Mouse (Mus musculus) intestine, embryonic 16.5 days (tissue): ENCODE measurements around the gene Selenoh. TPM values are rescaled to one million over a fixed set of nuclear protein-coding genes. Genes with fewer than 3 reads are reported as not detected.
A peak's percentile ranks its signal among the peaks of the same experiment; 100 is the strongest.

Experiments
- ATAC-seq: fragments of 200-750 bp; cut with Nextera tagmentation; 2 replicates; pipeline ENCODE4 v1.8.0; 2017; ENCODE audit warnings: moderate TSS enrichment, moderate library complexity
- H3K27ac ChIP-seq: fragments of 300-500 bp; sonication (generic); 2 replicates; pipeline ENCODE4 v1.5.1; 2014; ENCODE audit warnings: mild to moderate bottlenecking, low read length
- H3K27me3 ChIP-seq: fragments of 300-500 bp; sonication (generic); replicated peaks from 2 replicates; pipeline ENCODE4 v1.6.1; 2014; ENCODE audit warnings: low read length, control low read depth, mixed read lengths; ENCODE audit not compliant: control insufficient read depth, insufficient read depth
- H3K36me3 ChIP-seq: fragments of 300-500 bp; sonication (generic); 2 replicates; pipeline ENCODE4 v1.6.1; 2014; ENCODE audit warnings: low read length, control low read depth; ENCODE audit not compliant: control insufficient read depth, insufficient read depth
- H3K4me1 ChIP-seq: fragments of 300-500 bp; sonication (generic); 2 replicates; pipeline ENCODE4 v1.6.1; 2014; ENCODE audit warnings: low read length, control low read depth, mixed read lengths; ENCODE audit not compliant: control insufficient read depth, insufficient read depth
- H3K4me2 ChIP-seq: fragments of 300-500 bp; sonication (generic); 2 replicates; pipeline ENCODE4 v1.6.1; 2014; ENCODE audit warnings: low read depth, low read length, control low read depth
- H3K4me3 ChIP-seq: fragments of 300-500 bp; sonication (generic); 2 replicates; pipeline ENCODE4 v1.5.1; 2014; ENCODE audit warnings: mild to moderate bottlenecking, low read length
- H3K9ac ChIP-seq: fragments of 300-500 bp; sonication (generic); 2 replicates; pipeline ENCODE4 v1.6.1; 2014; ENCODE audit warnings: low read depth, low read length
- H3K9me3 ChIP-seq: fragments of 300-500 bp; sonication (generic); 2 replicates; pipeline ENCODE4 v1.6.1; 2016; ENCODE audit warnings: low read length, control low read depth; ENCODE audit not compliant: control insufficient read depth
- WGBS: fragments of 180-500 bp; shearing (Covaris S2); extraction: QIAGEN DNeasy Blood & Tissue Kit; methylation state at CpG from one replicate; pipeline ENCODE4 v1.1.7; 2014; 5-methylcytosine and 5-hydroxymethylcytosine counted together
- polyA plus RNA-seq: library from polyadenylated mRNA; unstranded; fragments of >200 nt; fragmentation: Nextera tagmentation; extraction: Ambion mirVana; gene quantifications from 2 replicates; pipeline ENCODE4 v1.2.1, GENCODE M21; 2015

Gene Selenoh
- polyA plus RNA-seq, 1 experiment from 2014 or later: 206 TPM

GRCm38 (mm10) chr2:84623428-84624119 lies 47.0 kb downstream of the Selenoh start:
- Histone ChIP-seq H3K36me3 (peaks cover 7% of the 10 kb centered on the region; the same call in 1 of the 2 replicates), H3K27ac (peak overlapping the region; percentile 38; the same call in 1 of the 2 replicates), H3K9me3 (no peaks in the 10 kb centered on the region)

GRCm38 (mm10) chr2:84622668-84623067 lies 47.9 kb downstream of the Selenoh start:
- Histone ChIP-seq H3K4me3 (no peak overlapping the region), H3K36me3 (peaks cover 7% of the 10 kb centered on the region; the same call in 1 of the 2 replicates), H3K9me3 (no peaks in the 10 kb centered on the region), H3K4me2 (no peak overlapping the region), H3K4me1 (peaks cover 42% of the 10 kb centered on the region), H3K9ac (no peak overlapping the region), H3K27me3 (no peaks in the 10 kb centered on the region), H3K27ac (peak overlapping the region; percentile 55)
- WGBS: 72% methylated on average over 2 of the region's 2 CpGs
- no peak for ATAC-seq

More at GRCm38 (mm10) chr2:84623428-84624119, 47.0 kb downstream of the Selenoh start:
- Histone ChIP-seq H3K27me3 (no peaks in the 10 kb centered on the region), H3K9ac (no peak overlapping the region), H3K4me3 (no peak overlapping the region), H3K4me2 (no peak overlapping the region), H3K4me1 (peaks cover 43% of the 10 kb centered on the region)
- WGBS: 84% methylated on average over 3 of the region's 3 CpGs
- ATAC-seq: no peak

GRCm38 (mm10) chr2:84619646-84620340 lies 50.8 kb downstream of the Selenoh start:
- Histone ChIP-seq H3K9me3 (no peaks in the 10 kb centered on the region), H3K36me3 (peaks cover 11% of the 10 kb centered on the region), H3K4me2 (no peak overlapping the region), H3K27me3 (no peaks in the 10 kb centered on the region), H3K27ac (peak overlapping the region; percentile 36), H3K4me3 (no peak overlapping the region), H3K4me1 (peaks cover 31% of the 10 kb centered on the region), H3K9ac (no peak overlapping the region)
- WGBS: 93% methylated on average over 21 of the region's 21 CpGs
- no peak for ATAC-seq

Other genes with a start within 250 kb of the Selenoh start
- 22.7 and 22.9 TPM in 2 replicates for gene Calcrl, start 245.4 kb downstream of the Selenoh start, polyA plus RNA-seq
- 36.5 and 39.3 TPM in 2 replicates for gene Tfpi, start 194.0 kb downstream of the Selenoh start, polyA plus RNA-seq
- 57.2 and 64.1 TPM in 2 replicates for gene Ctnnd1, start 20.0 kb downstream of the Selenoh start, polyA plus RNA-seq
- 0.07 and 0.12 TPM in 2 replicates for gene Btbd18, start 11.7 kb downstream of the Selenoh start, polyA plus RNA-seq
- not detected in 2 replicates for gene Gm28635, start 7.3 kb upstream of the Selenoh start, polyA plus RNA-seq
- gene Med19, start 7.6 kb upstream of the Selenoh start, polyA plus RNA-seq: 29.0 and 31.6 TPM in 2 replicates
- gene Tmx2, start 8.4 kb upstream of the Selenoh start, polyA plus RNA-seq: 151 and 163 TPM in 2 replicates
- gene Zdhhc5, start 44.4 kb upstream of the Selenoh start, polyA plus RNA-seq: 18.3 and 23.4 TPM in 2 replicates
- 28.3 and 28.4 TPM in 2 replicates for gene Clp1, start 56.6 kb upstream of the Selenoh start, polyA plus RNA-seq
- gene Ypel4, start 63.3 kb upstream of the Selenoh start, polyA plus RNA-seq: 4.3 and 6.0 TPM in 2 replicates
- gene Gm19426, start 72.9 kb upstream of the Selenoh start, polyA plus RNA-seq: 5.1 and 5.4 TPM in 2 replicates
- gene Serping1, start 104.7 kb upstream of the Selenoh start, polyA plus RNA-seq: 62.5 and 62.6 TPM in 2 replicates
- 47.5 and 49.9 TPM in 2 replicates for gene Ube2l6, start 128.1 kb upstream of the Selenoh start, polyA plus RNA-seq
- gene Smtnl1, start 151.9 kb upstream of the Selenoh start, polyA plus RNA-seq: 0.10 and 0.17 TPM in 2 replicates
- 59.7 and 61.5 TPM in 2 replicates for gene Timm10, start 156.2 kb upstream of the Selenoh start, polyA plus RNA-seq
- gene Slc43a1, start 168.1 kb upstream of the Selenoh start, polyA plus RNA-seq: 12.8 and 14.6 TPM in 2 replicates
- 0.57 and 0.61 TPM in 2 replicates for gene Rtn4rl2, start 215.9 kb upstream of the Selenoh start, polyA plus RNA-seq